Mouse (Mus musculus): ENCODE measurements at regions not wholly inside any gene's neighbourhood (a gene's known extent, or its start where the extent isn't known, plus 50 kb on each side); places are given as distances from the start of the nearest gene placed in this dataset.

DNA sequence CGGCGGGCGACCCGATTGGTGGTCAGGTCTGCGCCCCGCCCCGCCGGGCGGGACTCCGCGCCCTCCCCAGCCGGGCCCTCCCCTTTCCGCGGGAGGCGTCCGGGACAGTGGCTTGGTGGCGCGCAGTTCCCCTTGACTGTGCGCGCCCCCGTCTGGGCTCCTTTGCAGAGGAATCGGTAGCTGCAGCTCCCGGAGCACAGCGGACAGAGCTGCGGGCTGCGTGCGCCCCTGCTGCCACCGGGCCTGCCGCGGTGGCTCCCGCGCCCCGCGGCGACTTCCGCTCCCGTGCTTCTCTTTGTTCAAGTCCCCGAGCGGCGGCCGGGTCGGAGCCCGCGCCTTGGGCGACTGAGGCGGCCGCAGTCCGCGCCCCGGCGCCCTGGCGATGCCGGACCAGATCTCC, 566.6 kb upstream of the Gm21863 start:
- peak; percentile 12 for DNase-seq (ENCODE audit: low spot score)

All from embryo, embryonic 10.5 days (tissue).